14 mouse cellular contexts compared by ENCODE assay signal in the genomic region with DNA sequence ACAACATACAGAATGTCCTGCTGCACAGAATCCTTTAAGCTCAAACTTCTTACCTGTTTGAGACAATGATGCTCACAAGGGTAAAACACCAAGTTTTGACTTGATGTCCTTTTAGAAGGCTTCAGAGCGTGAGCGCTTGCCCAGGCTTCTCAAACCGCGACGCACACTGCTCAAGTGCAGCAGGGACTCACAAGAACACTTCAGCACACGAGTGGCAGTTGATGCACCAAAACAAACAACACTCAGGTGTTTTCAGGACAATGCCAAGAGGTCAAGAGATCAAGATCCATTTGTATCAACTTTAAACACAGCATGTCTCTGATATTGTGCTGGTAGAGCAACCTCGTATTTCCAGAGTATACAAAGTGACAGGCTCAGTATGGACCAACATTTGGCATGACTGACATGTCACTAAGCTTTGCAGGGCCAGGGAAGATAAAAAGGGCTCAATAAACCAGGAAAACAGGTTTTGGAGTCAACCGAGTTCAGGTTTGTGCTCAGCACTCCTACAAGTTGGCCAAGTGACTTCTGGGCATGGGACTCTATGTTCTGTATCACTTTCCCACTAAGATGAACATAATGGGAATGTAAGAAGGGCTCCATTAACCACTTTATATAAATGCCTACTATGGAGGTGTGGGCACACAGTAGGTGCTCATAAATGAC.
"Had no signal": no experiment of that assay in that cellular context is flagged by ENCODE, and none has a peak within 500 bp of the region (broad histone marks: within the 10 kb centered on the region; RNA-seq: fewer than 3 reads in every experiment).

No protein-coding gene starts in this region.

- DNase-seq: kidney, adult 8-10 months; kidney, postnatal 36 days; left cerebral cortex, postnatal 4 days; retina, postnatal 1 day; spleen, adult 18-20 months; thymus, postnatal 4 days had no signal

- ATAC-seq: hindbrain, postnatal 0 days; midbrain, embryonic 16.5 days had no signal

- H3K27me3 ChIP-seq: limb, embryonic 13.5 days; midbrain, embryonic 12.5 days; neural tube, embryonic 13.5 days had no signal

- H3K27ac ChIP-seq: hindbrain, postnatal 0 days; layer of hippocampus, adult 2 months; limb, embryonic 13.5 days; macrophage; midbrain, embryonic 12.5 days; neural tube, embryonic 13.5 days had no signal

- H3K9ac ChIP-seq: limb, embryonic 13.5 days; midbrain, embryonic 12.5 days; neural tube, embryonic 13.5 days had no signal

- H3K9me3 ChIP-seq: limb, embryonic 13.5 days; midbrain, embryonic 12.5 days; neural tube, embryonic 13.5 days had no signal

- H3K4me2 ChIP-seq: limb, embryonic 13.5 days; liver, embryonic 11.5 days; midbrain, embryonic 12.5 days; neural tube, embryonic 13.5 days had no signal

- H3K4me1 ChIP-seq: midbrain, embryonic 12.5 days; neural tube, embryonic 13.5 days had no signal

- H3K4me3 ChIP-seq: layer of hippocampus, adult 2 months; limb, embryonic 13.5 days; midbrain, embryonic 12.5 days; neural tube, embryonic 13.5 days had no signal
